Mouse (Mus musculus) midbrain, embryonic 12.5 days (tissue): ENCODE results near the gene Bcam. TPM values are rescaled to one million over a fixed set of nuclear protein-coding genes. Genes with fewer than 3 reads are reported as not detected.

Experiments used
- ATAC-seq: fragments of 200-750 bp; cut with Nextera tagmentation; 2 replicates; pipeline ENCODE4 v1.8.0; 2017; ENCODE audit warnings: low read depth, moderate TSS enrichment, moderate library complexity; ENCODE audit not compliant: low FRiP score
- H3K27ac ChIP-seq: fragments of 300-500 bp; sonication (generic); replicated peaks from 2 replicates; pipeline ENCODE4 v1.5.1; 2016; ENCODE audit warnings: mild to moderate bottlenecking
- H3K27me3 ChIP-seq: fragments of 300-500 bp; sonication (generic); 2 replicates; pipeline ENCODE4 v1.6.1; 2016; ENCODE audit warnings: mild to moderate bottlenecking
- H3K36me3 ChIP-seq: fragments of 300-500 bp; sonication (generic); 2 replicates; pipeline ENCODE4 v1.6.1; 2016
- H3K4me1 ChIP-seq: fragments of 300-500 bp; sonication (generic); 2 replicates; pipeline ENCODE4 v1.6.1; 2016
- H3K4me2 ChIP-seq: fragments of 300-500 bp; sonication (generic); replicated peaks from 2 replicates; pipeline ENCODE4 v1.6.1; 2016; ENCODE audit warnings: mild to moderate bottlenecking, moderate library complexity
- H3K4me3 ChIP-seq: fragments of 300-500 bp; sonication (generic); 2 replicates; pipeline ENCODE4 v1.5.1; 2016; ENCODE audit warnings: mild to moderate bottlenecking
- H3K9ac ChIP-seq: fragments of 300-500 bp; sonication (generic); replicated peaks from 2 replicates; pipeline ENCODE4 v1.6.1; 2016; ENCODE audit warnings: mild to moderate bottlenecking, moderate library complexity
- H3K9me3 ChIP-seq: fragments of 300-500 bp; sonication (generic); 2 replicates; pipeline ENCODE4 v1.6.1; 2016; ENCODE audit warnings: mild to moderate bottlenecking
- WGBS: fragments of 180-500 bp; shearing (Covaris S2); methylation state at CpG from one replicate; pipeline ENCODE4 v1.1.7; 2016; 5-methylcytosine and 5-hydroxymethylcytosine counted together
- polyA plus RNA-seq: library from polyadenylated mRNA; unstranded; fragments of >200 nt; fragmentation: Nextera tagmentation; extraction: Ambion mirVana; gene quantifications from 2 replicates; pipeline ENCODE4 v1.2.1, GENCODE M21; 2016

The Bcam gene
- polyA plus RNA-seq, 1 experiment from 2014 or later = 14.1 TPM

DNA sequence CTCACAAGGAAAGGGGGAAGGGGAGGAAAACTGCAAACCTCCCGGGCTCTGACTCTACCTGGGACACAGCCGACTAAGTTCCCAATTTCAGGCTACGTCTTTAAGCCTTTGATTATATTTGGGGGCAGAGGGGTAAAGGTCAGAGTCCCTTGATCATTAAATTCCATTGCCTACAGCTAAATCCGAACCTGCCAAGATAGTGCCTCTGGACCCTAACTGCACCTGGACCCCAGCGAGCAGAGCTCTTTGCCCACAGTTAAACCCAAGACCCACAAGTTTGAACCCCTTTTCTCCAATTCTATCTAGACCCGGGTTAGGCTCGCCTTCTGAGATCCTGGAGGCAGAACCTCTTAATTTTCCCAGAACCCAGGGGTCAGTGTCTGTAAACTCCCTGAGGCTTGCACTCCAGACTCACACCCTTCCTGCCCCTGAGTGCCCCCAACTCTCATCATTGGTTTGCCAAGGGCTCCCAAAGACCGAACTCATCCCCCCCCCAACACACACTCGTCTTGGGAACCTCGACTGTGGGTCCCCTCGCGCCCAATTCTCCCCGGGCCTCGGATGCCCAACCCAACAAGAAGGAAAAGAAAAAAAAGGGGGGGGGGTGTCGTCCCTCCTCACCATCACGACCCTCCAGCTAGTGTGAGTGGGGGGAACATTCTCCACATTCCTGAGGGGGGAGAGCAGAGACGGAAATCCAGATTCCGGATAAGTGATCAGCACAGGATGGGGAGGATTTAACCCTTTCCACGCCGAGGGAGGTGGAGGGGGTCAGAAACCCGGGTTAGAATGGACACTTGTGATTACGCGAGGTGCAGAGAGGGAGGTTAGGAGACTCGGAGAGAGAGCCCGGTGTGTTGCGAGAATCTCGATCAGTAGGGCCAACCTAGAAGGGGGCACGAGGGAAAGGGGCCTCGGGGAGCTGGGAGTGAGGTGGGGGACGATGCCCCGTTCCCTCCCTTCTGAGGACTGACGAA lies 22.3 kb downstream of the Bcam start:
- under 1% methylated on average over 32 of the region's 32 CpGs for WGBS
- Histone ChIP-seq H3K27me3 (no peaks in the 10 kb centered on the region; the same call in 1 of the 2 replicates), H3K36me3 (peaks cover 6% of the 10 kb centered on the region), H3K27ac (peak overlapping the region; percentile 69), H3K9me3 (no peaks in the 10 kb centered on the region), H3K9ac (peak overlapping the region; percentile 83), H3K4me3 (peak overlapping the region; percentile 70), H3K4me1 (peaks cover 30% of the 10 kb centered on the region), H3K4me2 (peak overlapping the region; percentile 91)
- peak; percentile 11 for ATAC-seq

GRCm38 (mm10) chr7:19747420-19748218 lies 23.2 kb downstream of the Bcam start:
- ATAC-seq = no peak
- H3K27ac ChIP-seq = peak overlapping the region; percentile 39; the same call in 1 of the 2 replicates
- H3K9ac ChIP-seq = peak overlapping the region; percentile 83
- H3K4me2 ChIP-seq = peak overlapping the region; percentile 91
- peaks cover 11% of the 10 kb centered on the region for H3K36me3 ChIP-seq
- H3K4me3 ChIP-seq = peak overlapping the region; percentile 70
- no peaks in the 10 kb centered on the region for H3K9me3 ChIP-seq
- no peaks in the 10 kb centered on the region; the same call in 1 of the 2 replicates for H3K27me3 ChIP-seq
- 4% methylated on average over 25 of the region's 25 CpGs for WGBS
- H3K4me1 ChIP-seq = peaks cover 30% of the 10 kb centered on the region

DNA sequence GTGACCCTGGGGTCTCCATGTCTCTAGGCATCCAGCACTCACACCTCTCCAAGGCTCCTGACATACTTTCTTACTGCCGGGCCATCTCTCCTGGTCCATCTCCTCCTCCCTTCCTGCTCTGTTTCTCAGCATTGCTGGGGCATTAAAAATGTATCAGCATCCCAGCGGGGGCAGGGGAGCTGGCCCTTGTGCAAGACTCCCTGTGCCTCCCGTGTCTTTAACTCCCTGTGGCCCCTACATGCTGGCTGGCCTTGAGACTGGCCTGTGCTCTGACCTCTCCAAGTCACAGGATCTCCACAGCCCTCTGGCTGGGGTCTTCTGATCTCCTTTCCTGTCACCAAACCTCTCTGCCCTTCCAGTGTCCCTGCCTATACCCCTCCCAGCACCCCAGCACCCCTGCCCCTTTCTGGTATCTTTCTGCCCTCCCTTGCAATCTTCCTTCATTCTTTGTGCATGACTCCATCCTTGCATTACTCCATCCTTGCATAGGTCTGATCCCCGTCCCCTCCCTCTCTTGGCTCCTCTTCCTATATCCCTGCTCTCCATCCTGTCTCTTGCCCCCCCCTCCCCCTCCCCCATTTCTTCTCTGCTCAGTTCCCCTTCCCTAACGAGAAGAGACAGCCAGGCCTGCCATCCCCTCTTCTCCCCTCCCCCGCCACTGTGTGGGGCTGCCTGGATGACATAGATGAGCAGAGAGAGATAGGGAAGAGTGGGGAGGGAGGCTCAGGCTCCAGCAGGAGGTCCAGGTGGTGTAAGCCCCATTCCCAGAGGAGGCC lies 24.2 kb downstream of the Bcam start:
- Histone ChIP-seq H3K4me2 (peak overlapping the region; percentile 91), H3K36me3 (peaks cover 11% of the 10 kb centered on the region), H3K9ac (peak overlapping the region; percentile 83; the same call in 1 of the 2 replicates), H3K4me3 (peak overlapping the region; percentile 70), H3K4me1 (peaks cover 33% of the 10 kb centered on the region), H3K27me3 (no peaks in the 10 kb centered on the region; the same call in 1 of the 2 replicates), H3K9me3 (no peaks in the 10 kb centered on the region), H3K27ac (peak overlapping the region; percentile 39; the same call in 1 of the 2 replicates)
- WGBS = 40% methylated on average over 5 of the region's 6 CpGs
- no peak for ATAC-seq

- Histone ChIP-seq H3K9ac (no peak overlapping the region), H3K4me2 (no peak overlapping the region), H3K4me1 (peaks cover 36% of the 10 kb centered on the region), H3K27ac (no peak overlapping the region), H3K36me3 (peaks cover 11% of the 10 kb centered on the region), H3K9me3 (no peaks in the 10 kb centered on the region), H3K27me3 (no peaks in the 10 kb centered on the region; the same call in 1 of the 2 replicates), H3K4me3 (no peak overlapping the region)
- no peak for ATAC-seq
- 79% methylated on average over 9 of the region's 10 CpGs for WGBS
Observed at GRCm38 (mm10) chr7:19745971-19746370, 24.8 kb downstream of the Bcam start.

DNA sequence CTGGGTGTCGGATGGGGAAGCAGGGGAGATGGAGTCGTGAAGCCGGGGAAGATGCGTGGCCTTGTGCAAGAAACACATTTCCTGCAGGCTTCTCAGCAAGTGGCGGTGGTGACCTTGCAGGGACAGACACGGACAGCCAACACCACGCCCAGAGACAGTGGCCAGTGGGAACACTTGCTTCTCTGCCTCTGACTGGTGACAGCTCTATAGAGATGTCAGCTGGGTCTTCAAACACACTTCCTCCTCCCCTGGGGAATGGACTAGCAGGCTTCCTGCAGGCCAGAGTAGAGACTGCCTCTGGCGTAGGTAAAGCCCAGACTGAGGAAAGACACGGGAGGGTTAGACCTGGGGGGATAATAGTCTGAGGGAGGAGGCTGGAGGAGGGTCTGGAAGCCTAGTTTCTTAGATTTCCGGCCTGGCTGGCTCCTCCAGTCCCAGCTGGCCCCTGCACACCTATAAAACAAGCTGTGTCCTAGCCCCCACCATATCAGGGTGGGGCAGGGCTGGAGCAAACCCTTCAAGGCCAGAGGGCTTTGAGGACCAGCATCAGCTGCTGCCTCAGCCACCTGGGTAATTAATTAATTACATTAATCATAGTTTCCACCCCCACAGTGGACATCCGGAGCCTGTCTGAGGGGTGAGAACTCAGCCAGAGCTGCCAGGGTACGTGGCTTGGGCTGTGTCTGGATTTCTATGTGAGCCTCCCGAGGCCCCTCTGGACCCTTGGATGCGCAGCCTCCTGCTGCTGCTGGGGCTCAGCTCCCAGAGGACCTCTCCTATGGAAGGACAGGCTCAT lies 26.0 kb downstream of the Bcam start:
- no peak overlapping the region for H3K27ac ChIP-seq
- peaks cover 30% of the 10 kb centered on the region for H3K4me1 ChIP-seq
- H3K9me3 ChIP-seq = no peaks in the 10 kb centered on the region
- no peak overlapping the region for H3K4me2 ChIP-seq
- H3K27me3 ChIP-seq = no peaks in the 10 kb centered on the region; the same call in 1 of the 2 replicates
- H3K4me3 ChIP-seq = no peak overlapping the region
- WGBS = 76% methylated on average over 14 of the region's 14 CpGs
- no peak for ATAC-seq
- no peak overlapping the region for H3K9ac ChIP-seq
- H3K36me3 ChIP-seq = peaks cover 16% of the 10 kb centered on the region

GRCm38 (mm10) chr7:19743791-19744190 lies 27.0 kb downstream of the Bcam start:
- no peak overlapping the region for H3K4me3 ChIP-seq
- H3K27ac ChIP-seq = no peak overlapping the region
- H3K9me3 ChIP-seq = no peaks in the 10 kb centered on the region
- WGBS = 89% methylated on average over 6 of the region's 6 CpGs
- H3K27me3 ChIP-seq = no peaks in the 10 kb centered on the region; the same call in 1 of the 2 replicates
- H3K9ac ChIP-seq = no peak overlapping the region
- H3K4me2 ChIP-seq = no peak overlapping the region
- peaks cover 30% of the 10 kb centered on the region for H3K4me1 ChIP-seq
- ATAC-seq = no peak
- peaks cover 16% of the 10 kb centered on the region for H3K36me3 ChIP-seq

- no peak for ATAC-seq
- 54% methylated on average over 5 of the region's 5 CpGs for WGBS
- Histone ChIP-seq H3K27me3 (no peaks in the 10 kb centered on the region; the same call in 1 of the 2 replicates), H3K4me1 (peaks cover 17% of the 10 kb centered on the region), H3K4me2 (no peak overlapping the region), H3K9me3 (no peaks in the 10 kb centered on the region), H3K4me3 (no peak overlapping the region), H3K27ac (no peak overlapping the region), H3K9ac (no peak overlapping the region), H3K36me3 (peaks cover 25% of the 10 kb centered on the region)
Observed at GRCm38 (mm10) chr7:19742468-19742867, 28.3 kb downstream of the Bcam start.

DNA sequence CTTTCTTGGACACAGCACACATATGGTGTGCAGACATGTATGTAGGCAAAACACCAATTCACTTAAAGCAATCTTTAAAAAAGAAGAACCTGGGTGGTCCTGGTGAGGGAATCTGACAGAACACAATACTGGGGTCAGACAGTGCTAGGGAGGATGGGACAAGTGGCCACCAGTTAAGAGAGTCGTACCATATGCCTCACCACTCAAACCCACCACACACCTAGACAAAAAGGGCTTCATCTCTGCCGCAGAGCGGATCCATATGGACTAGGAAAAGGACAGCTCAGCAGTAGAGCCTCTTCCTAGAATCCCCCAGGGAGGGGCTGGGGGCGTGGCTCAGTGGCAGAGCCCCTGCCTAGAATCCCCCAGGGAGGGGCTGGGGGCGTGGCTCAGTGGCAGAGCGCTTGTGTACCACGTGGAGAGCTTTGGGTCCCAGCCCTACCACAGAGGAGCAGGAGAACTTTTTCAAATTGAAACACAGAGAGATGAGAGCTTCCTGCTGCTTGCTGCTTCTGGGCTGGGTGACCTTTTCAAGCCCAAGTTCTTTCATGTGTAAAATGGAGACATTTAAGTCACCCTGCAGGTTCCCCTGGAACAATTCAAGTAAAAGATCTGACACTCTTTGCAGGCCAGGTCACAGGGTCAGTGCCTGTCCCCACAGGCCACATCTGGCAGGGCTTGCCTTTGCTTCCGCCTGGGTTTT lies 29.3 kb downstream of the Bcam start:
- Histone ChIP-seq H3K4me2 (no peak overlapping the region), H3K4me1 (peaks cover 7% of the 10 kb centered on the region), H3K27ac (peak overlapping the region; percentile 60; the same call in 1 of the 2 replicates), H3K9me3 (no peaks in the 10 kb centered on the region), H3K9ac (no peak overlapping the region), H3K27me3 (no peaks in the 10 kb centered on the region), H3K36me3 (peaks cover 34% of the 10 kb centered on the region), H3K4me3 (no peak overlapping the region)
- no peak for ATAC-seq
- 8% methylated on average over 8 of the region's 8 CpGs for WGBS

DNA sequence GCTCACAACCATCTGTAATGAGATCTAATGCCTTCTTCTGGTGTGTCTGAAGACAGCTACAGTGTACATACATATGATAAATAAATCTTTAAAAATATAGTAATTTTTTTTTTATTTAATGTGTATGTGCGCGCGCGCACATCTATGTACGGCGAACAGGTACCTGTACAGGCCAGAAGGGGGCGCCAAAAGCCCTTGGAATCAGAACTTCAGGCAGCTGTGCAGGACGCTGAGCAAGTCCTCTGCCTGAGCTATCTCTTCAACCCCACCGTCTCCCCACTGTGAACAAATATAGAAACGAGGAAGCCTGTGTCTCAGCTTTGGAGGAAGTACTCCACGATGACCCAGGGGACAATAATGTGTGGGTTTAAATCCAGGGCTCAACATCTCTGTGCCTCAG lies 30.5 kb downstream of the Bcam start:
- H3K4me3 ChIP-seq = no peak overlapping the region
- peaks cover 42% of the 10 kb centered on the region for H3K36me3 ChIP-seq
- no peak for ATAC-seq
- H3K4me2 ChIP-seq = no peak overlapping the region
- no peaks in the 10 kb centered on the region for H3K9me3 ChIP-seq
- H3K27ac ChIP-seq = no peak overlapping the region
- H3K27me3 ChIP-seq = no peaks in the 10 kb centered on the region
- WGBS = 89% methylated on average over 11 of the region's 11 CpGs
- peaks cover 6% of the 10 kb centered on the region for H3K4me1 ChIP-seq
- H3K9ac ChIP-seq = no peak overlapping the region

- no peak for ATAC-seq
- Histone ChIP-seq H3K27me3 (no peaks in the 10 kb centered on the region), H3K4me1 (peaks cover 6% of the 10 kb centered on the region), H3K36me3 (peaks cover 50% of the 10 kb centered on the region), H3K9me3 (no peaks in the 10 kb centered on the region), H3K4me2 (no peak overlapping the region), H3K27ac (no peak overlapping the region), H3K9ac (no peak overlapping the region), H3K4me3 (no peak overlapping the region)
- WGBS = 83% methylated on average over 3 of the region's 3 CpGs
Observed at GRCm38 (mm10) chr7:19738771-19739170, 32.0 kb downstream of the Bcam start.
